Mouse (Mus musculus): Measurements from ENCODE around the gene Ccdc12.

Ccdc12 gene

GRCm38 (mm10) chr9:110645219-110645618 is 11.1 kb upstream of the Ccdc12 start:
- DNase-seq (ENCODE audit: low read depth, low spot score): peak; percentile 88

- DNase-seq (ENCODE audit: low read depth, low spot score): no peak
Observed at GRCm38 (mm10) chr9:110649775-110650174, 6.5 kb upstream of the Ccdc12 start.

- DNase-seq (ENCODE audit: low read depth, low spot score): peak; percentile 58
Observed at GRCm38 (mm10) chr9:110651931-110652722, 4.2 kb upstream of the Ccdc12 start.

- no peak for DNase-seq (ENCODE audit: low read depth, low spot score)
Observed at GRCm38 (mm10) chr9:110652963-110653654, 3.2 kb upstream of the Ccdc12 start.

GRCm38 (mm10) chr9:110653655-110654461 is 2.4 kb upstream of the Ccdc12 start, which contains the start of gene Nbeal2:
Nbeal2 (minus strand) TSS chr9:110654161.
- peak; percentile 92 for DNase-seq (ENCODE audit: low read depth, low spot score)

- no peak for DNase-seq (ENCODE audit: low read depth, low spot score)
Observed at GRCm38 (mm10) chr9:110654726-110655650, 1.3 kb upstream of the Ccdc12 start.

- no peak for DNase-seq (ENCODE audit: low read depth, low spot score)
Observed at GRCm38 (mm10) chr9:110655651-110656007, 674 bp upstream of the Ccdc12 start.

- peak; percentile 62 for DNase-seq (ENCODE audit: low read depth, low spot score)
Observed at GRCm38 (mm10) chr9:110657474-110658078, 1.3 kb downstream of the Ccdc12 start.

GRCm38 (mm10) chr9:110659521-110659920 is 3.2 kb downstream of the Ccdc12 start:
- no peak for DNase-seq (ENCODE audit: low read depth, low spot score)

GRCm38 (mm10) chr9:110660208-110660607 is 3.9 kb downstream of the Ccdc12 start:
- DNase-seq (ENCODE audit: low read depth, low spot score): no peak

- DNase-seq (ENCODE audit: low read depth, low spot score): no peak
Observed at GRCm38 (mm10) chr9:110660856-110661612, 4.7 kb downstream of the Ccdc12 start.

GRCm38 (mm10) chr9:110662844-110663243 is 6.5 kb downstream of the Ccdc12 start:
- no peak for DNase-seq (ENCODE audit: low read depth, low spot score)

- no peak for DNase-seq (ENCODE audit: low read depth, low spot score)
Observed at GRCm38 (mm10) chr9:110665912-110666311, 9.6 kb downstream of the Ccdc12 start.

- DNase-seq (ENCODE audit: low read depth, low spot score): no peak
Observed at GRCm38 (mm10) chr9:110666374-110666773, 10.1 kb downstream of the Ccdc12 start.

- DNase-seq (ENCODE audit: low read depth, low spot score): no peak
Observed at GRCm38 (mm10) chr9:110667219-110667836, 11.0 kb downstream of the Ccdc12 start.

- DNase-seq (ENCODE audit: low read depth, low spot score): no peak
Observed at GRCm38 (mm10) chr9:110668601-110669293, 12.4 kb downstream of the Ccdc12 start.

- no peak for DNase-seq (ENCODE audit: low read depth, low spot score)
Observed at GRCm38 (mm10) chr9:110669785-110670184, 13.5 kb downstream of the Ccdc12 start.

- peak; percentile 56 for DNase-seq (ENCODE audit: low read depth, low spot score)
Observed at GRCm38 (mm10) chr9:110672462-110673106, 16.3 kb downstream of the Ccdc12 start.

Data from CD4-positive, CD25-positive, alpha-beta regulatory T cell, adult 2 months (primary cell).